Mouse (Mus musculus) erythroblast, embryonic 14.5 days (primary cell): Measurements from ENCODE around the gene Nnmt. TPM values are rescaled to one million over a fixed set of nuclear protein-coding genes. Genes with fewer than 3 reads are reported as not detected.

Experiments used
- H3K27me3 ChIP-seq: 2 replicates; pipeline ENCODE4 v1.6.1; 2012; ENCODE audit warnings: inconsistent platforms; ENCODE audit not compliant: control insufficient read depth
- H3K36me3 ChIP-seq: 2 replicates; pipeline ENCODE4 v1.6.1; 2012; ENCODE audit warnings: mild to moderate bottlenecking, inconsistent platforms; ENCODE audit not compliant: control insufficient read depth
- H3K4me1 ChIP-seq: 2 replicates; pipeline ENCODE4 v1.6.1; 2012; ENCODE audit warnings: inconsistent platforms; ENCODE audit not compliant: control insufficient read depth
- H3K4me3 ChIP-seq: replicated peaks from 2 replicates; pipeline ENCODE3; 2012; ENCODE audit warnings: moderate library complexity, mild to moderate bottlenecking, inconsistent platforms
- H3K9me3 ChIP-seq: 2 replicates; pipeline ENCODE4 v1.6.1; 2012; ENCODE audit warnings: low read length, inconsistent platforms, mixed read lengths; ENCODE audit not compliant: control insufficient read depth
- GATA1 ChIP-seq: IDR thresholded peaks from 2 replicates; pipeline ENCODE4 v1.6.1; 2012; ENCODE audit warnings: low read length, inconsistent platforms, mixed read lengths
- TAL1 ChIP-seq: IDR thresholded peaks from 3 replicates; pipeline ENCODE4 v1.6.1; 2012; ENCODE audit warnings: low read length, inconsistent platforms, mixed read lengths
- polyA plus RNA-seq: library from polyadenylated mRNA; stranded (reverse); fragments of >175 nt; gene quantifications from 2 replicates; pipeline ENCODE4 v1.2.3, GENCODE M21; 2012

The Nnmt gene
- polyA plus RNA-seq, 1 experiment, result not detected

DNA sequence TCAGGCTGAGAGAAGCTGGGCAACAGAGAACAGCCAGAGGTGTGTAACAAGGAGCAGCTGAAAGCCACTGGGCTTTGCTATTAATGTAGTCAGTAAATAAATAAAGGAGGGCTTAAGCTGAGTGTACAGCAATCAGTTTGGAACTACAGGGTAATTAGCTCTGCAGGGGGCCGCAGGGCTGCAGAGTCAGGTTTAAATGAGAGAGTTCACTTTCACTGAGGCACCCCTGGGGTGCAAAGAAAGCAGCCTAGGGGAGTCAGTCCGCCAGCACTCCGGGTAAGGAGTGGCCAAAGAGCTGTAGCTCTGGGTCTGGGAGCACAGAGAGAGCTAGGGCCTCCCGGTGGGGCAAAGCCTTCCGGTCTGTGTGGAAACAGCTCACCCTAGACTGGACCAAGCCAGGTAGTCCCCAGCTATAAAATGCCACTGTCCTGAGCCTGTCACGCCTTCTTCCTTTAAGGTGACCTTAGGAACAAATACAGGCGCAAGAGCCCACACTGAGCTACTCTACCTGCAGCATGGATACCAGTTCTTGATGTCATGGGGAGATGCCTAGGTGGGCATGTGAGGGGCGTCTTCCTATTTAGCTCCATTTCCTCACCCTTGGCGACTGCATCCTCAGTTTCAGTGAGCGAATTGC lies 42.8 kb upstream of the Nnmt start:
- Histone ChIP-seq H3K9me3 (peaks cover 8% of the 10 kb centered on the region), H3K4me3 (no peak overlapping the region), H3K4me1 (peaks cover 24% of the 10 kb centered on the region), H3K36me3 (no peaks in the 10 kb centered on the region), H3K27me3 (peaks cover 9% of the 10 kb centered on the region)
- TF ChIP-seq GATA1, result no peak
- no peak for TF ChIP-seq TAL1

DNA sequence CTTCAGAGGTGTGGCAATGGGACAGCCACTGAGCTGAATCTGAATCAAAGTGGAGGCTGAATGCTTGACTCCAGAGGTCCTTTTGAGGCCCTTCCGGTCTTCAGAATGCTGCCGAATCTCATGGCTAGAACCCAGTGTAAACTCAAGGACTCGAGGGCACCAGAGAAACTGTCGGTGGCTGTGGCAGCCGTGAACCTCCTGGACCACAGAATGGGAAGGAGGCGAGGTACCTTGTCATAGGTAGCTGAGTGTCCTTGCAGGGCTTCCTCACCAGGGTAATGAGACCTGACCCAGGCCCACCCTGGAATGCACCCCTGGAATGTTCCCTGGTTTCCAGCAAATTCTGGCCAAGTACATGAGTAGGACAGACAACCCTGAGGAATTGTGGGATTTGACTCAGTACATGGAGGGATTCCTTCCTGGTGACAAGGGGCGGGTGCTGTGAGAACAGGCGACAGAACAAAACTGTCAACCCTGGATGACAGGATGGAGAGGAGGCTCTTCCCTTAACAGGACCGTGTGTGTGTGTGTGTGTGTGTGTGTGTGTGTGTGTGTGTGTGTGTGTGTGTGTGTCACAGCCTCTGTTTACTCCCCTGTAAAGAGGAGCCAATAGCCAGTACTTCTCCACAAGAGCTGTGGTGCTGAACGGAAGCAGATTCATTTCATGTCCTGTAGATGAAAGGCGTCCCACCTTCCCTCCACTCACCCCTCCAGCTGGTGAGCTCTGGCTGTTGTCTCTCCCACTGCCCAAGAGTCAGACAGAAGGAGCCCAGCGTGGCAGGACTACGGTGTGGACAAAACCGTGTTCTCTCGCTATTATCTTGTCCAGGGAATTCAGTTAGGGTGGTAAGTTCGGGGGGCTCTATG lies 42.1 kb upstream of the Nnmt start:
- TF ChIP-seq GATA1 (no peak), TAL1 (no peak)
- Histone ChIP-seq H3K36me3 (no peaks in the 10 kb centered on the region), H3K9me3 (peaks cover 8% of the 10 kb centered on the region), H3K4me1 (peaks cover 24% of the 10 kb centered on the region), H3K27me3 (peaks cover 9% of the 10 kb centered on the region), H3K4me3 (no peak overlapping the region)

GRCm38 (mm10) chr9:48646251-48646650 lies 41.3 kb upstream of the Nnmt start:
- H3K4me1 ChIP-seq, result peaks cover 24% of the 10 kb centered on the region
- H3K9me3 ChIP-seq, result peaks cover 8% of the 10 kb centered on the region
- H3K27me3 ChIP-seq, result peaks cover 9% of the 10 kb centered on the region
- no peak for TF ChIP-seq TAL1
- no peak for TF ChIP-seq GATA1
- no peak overlapping the region for H3K4me3 ChIP-seq
- no peaks in the 10 kb centered on the region for H3K36me3 ChIP-seq

GRCm38 (mm10) chr9:48645648-48646126 lies 40.7 kb upstream of the Nnmt start:
- Histone ChIP-seq H3K9me3 (peaks cover 8% of the 10 kb centered on the region), H3K36me3 (no peaks in the 10 kb centered on the region), H3K27me3 (peaks cover 9% of the 10 kb centered on the region), H3K4me1 (peaks cover 24% of the 10 kb centered on the region), H3K4me3 (no peak overlapping the region)
- TF ChIP-seq TAL1, result no peak
- TF ChIP-seq GATA1, result no peak

DNA sequence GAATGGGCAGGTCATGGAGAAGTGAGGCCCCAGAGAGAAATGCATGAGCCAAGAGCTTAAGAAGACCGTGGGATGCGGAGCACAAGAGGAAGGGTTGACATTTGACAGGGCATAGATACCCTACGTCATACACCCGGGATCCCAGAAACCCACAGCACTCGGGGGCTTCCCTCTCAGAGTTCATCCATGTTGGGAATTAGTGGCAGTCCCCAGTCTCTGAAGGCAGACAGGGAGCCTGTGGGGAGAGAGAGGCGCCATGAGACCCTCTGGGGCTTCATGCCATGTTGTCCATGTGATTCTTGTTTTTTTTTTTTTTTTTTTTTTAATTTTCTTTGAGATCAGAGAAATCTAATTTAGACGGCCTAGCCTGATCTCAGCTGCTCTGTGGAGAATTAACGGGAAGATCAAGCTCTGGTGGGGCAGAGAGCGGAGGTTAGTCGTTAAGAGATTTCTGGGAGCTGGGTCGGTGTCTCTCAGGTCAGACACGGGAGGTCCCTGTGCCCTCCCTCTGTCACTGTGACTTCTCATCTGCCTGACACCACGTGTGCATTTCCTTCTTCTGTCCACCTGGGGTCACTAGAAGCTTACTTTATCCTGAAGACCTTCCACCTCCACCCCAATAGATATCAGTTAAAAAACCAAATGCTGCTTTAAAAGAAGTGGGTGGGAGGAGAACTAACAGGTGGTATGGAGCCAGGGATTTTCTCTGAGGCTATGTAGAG lies 40.1 kb upstream of the Nnmt start:
- TF ChIP-seq GATA1, result no peak
- no peak for TF ChIP-seq TAL1
- Histone ChIP-seq H3K36me3 (no peaks in the 10 kb centered on the region), H3K4me3 (no peak overlapping the region), H3K9me3 (peaks cover 8% of the 10 kb centered on the region), H3K4me1 (peaks cover 20% of the 10 kb centered on the region), H3K27me3 (peaks cover 9% of the 10 kb centered on the region)

- no peak for TF ChIP-seq GATA1
- no peak for TF ChIP-seq TAL1
- H3K36me3 ChIP-seq, result no peaks in the 10 kb centered on the region
- H3K27me3 ChIP-seq, result peaks cover 9% of the 10 kb centered on the region
- H3K4me3 ChIP-seq, result no peak overlapping the region
- H3K9me3 ChIP-seq, result peaks cover 8% of the 10 kb centered on the region
- peaks cover 12% of the 10 kb centered on the region for H3K4me1 ChIP-seq
Measured at GRCm38 (mm10) chr9:48644376-48644775, 39.4 kb upstream of the Nnmt start.

DNA sequence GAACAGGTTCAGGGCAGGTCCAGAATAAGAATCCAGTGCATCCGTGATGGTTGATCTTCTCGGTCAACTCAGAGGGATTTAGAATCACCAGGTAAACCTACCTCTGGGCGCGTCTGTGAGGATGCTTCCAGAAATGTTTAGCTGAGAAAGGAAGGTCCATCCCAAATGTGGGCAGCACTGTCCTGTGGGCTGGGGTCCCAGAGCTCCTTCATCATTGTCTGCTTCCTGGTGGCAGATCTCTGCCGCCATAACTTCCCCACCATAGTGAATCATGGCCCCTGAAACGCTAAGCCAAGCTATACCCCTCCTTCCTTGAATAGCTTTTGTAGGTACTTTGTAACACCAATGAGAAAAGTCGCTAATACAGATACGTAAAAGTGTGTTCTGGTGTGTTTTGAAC lies 36.7 kb upstream of the Nnmt start:
- Histone ChIP-seq H3K9me3 (peaks cover 8% of the 10 kb centered on the region), H3K4me3 (no peak overlapping the region), H3K36me3 (no peaks in the 10 kb centered on the region), H3K27me3 (peaks cover 3% of the 10 kb centered on the region; the same call in 1 of the 2 replicates), H3K4me1 (no peaks in the 10 kb centered on the region)
- TF ChIP-seq TAL1, result no peak
- TF ChIP-seq GATA1, result no peak

DNA sequence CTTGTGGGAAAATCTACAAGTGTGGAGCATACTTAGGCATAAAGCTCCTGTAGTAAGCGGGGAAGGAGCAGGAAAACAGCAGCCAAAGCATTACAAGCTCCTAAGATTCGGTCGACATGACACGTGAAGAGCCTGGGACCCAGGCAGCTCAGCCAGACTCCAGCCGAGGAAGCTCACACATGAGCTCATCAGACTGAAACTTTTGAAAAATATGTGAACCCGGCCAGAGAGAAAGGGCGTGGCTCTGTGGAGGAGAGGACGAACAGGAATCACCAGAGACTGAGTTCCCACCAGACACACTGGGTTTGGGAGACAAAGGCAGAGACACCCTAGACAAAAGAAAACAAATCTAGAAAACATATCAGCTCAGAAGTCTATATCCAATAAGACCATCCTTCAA lies 35.9 kb upstream of the Nnmt start:
- Histone ChIP-seq H3K36me3 (no peaks in the 10 kb centered on the region), H3K4me1 (no peaks in the 10 kb centered on the region), H3K9me3 (peaks cover 8% of the 10 kb centered on the region), H3K27me3 (peaks cover 8% of the 10 kb centered on the region; the same call in 1 of the 2 replicates), H3K4me3 (no peak overlapping the region)
- TF ChIP-seq GATA1 (no peak), TAL1 (no peak)

DNA sequence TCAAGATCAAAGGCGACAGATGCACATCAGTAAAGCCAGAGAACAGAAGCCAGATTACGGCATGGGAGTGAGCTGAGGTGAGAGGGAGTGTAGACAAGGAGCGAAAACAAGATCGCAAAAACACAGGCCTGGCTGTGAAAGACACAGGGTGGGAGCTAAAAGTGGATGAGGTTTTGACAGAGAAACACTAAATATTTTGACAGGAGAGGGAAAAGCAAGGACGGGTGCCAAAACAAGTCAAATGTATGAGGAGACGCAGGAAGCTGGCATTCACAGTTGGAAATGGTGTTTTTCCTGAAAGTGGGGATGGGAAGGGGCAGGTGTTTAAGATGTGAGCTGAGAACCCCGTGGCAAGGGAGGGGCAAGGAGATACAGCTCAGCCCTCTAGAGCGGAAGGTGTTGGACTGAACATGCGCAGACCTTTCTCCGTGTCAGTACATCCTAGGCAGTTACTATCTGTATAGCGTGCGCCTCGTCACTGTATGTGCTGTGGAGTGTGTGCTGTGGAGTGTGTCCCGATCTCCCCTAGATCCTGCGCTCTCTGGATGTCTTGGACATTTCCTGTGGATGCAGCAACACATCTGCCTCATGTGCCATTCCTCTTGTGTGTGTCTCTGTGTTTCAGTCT lies 33.3 kb upstream of the Nnmt start:
- H3K9me3 ChIP-seq, result no peaks in the 10 kb centered on the region
- H3K4me1 ChIP-seq, result no peaks in the 10 kb centered on the region
- H3K27me3 ChIP-seq, result peaks cover 11% of the 10 kb centered on the region; the same call in 1 of the 2 replicates
- no peaks in the 10 kb centered on the region for H3K36me3 ChIP-seq
- TF ChIP-seq TAL1 (no peak), GATA1 (no peak)
- H3K4me3 ChIP-seq, result no peak overlapping the region
